Mouse (Mus musculus): ENCODE measurements around the gene Mrpl51.
A peak's percentile ranks its signal among the peaks of the same experiment; 100 is the strongest.

Mrpl51 gene

DNA sequence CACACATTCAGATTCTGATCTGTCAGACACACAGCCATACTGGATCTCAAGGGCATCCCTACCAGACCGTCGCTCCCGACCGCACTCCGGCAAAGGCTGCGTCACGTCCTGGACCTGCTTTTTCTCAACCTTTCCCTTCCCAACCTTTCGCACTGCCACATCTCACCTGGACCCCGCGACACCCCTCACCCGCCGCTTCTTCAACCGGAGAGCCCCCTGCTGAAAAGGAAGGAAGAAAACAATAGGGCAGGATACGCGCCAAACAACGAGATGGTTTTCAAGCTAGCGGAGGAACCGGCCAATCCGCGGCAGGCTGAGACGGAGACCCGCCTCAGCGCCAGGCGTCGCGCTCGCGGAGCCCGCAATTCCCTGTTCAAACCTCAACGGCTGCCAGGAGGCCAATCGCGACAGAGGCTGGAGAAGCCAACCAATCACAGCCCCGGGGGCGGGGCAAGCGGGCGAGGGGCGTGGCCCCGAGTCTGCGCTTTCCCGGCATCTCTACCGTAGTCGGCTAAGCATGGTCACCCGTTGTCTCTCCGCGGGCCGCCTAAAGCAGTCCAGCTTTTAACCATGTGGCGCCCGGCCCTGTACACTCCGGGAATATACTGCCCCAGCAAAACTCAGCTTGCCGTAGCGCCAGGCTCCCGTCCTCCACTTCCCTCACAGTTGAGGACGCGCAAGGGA lies at the start of gene Mrpl51, which contains the start of gene Ncapd2:
TSS of gene Mrpl51 (plus strand) at position 470 of the 684 bp plus-strand sequence.
TSS of gene Ncapd2 (minus strand) at position 370 of the 684 bp plus-strand sequence.
- DNase-seq (ENCODE audit: low spot score): peak; percentile 94

DNA sequence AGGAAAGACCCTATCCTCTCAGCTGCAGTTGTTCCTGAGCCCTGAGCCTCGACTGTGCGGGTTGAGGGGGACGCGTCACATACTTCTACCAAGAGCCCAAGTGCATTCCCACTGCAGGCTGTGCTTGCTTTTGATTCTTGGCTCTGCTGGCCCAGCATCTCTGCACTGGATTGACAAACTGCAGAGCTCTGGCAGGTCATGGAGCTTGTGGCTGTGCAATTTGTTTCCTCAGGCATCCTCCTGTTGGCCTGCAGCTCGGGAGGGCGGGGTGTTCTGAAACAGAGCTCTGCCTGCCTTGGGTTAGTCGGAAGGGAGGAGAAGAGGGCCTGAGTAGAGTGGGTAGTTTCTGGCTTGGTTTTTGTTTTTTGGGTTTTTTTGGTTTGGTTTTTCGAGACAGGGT lies 49.2 kb upstream of the Mrpl51 start:
- DNase-seq (ENCODE audit: low spot score): no peak

DNA sequence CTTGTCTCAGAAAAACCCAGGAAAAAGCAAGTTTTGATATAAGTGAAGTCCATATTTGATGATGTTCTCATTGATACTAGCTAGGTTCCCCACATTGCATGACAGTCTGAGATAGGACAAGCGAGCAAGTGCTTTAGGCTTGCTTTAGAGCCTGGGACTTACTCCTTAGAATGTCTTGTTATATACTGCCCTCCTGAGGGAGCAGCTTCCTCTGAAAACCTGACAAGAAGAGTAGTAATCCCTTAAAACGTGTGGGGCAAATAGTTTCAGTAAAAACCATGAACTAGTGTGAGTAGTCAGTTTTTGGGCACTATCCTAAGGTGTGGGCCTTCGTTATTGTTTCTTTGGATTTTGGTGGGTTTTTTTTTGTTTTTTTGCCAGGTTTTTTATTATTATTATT lies 48.5 kb upstream of the Mrpl51 start:
- no peak for DNase-seq (ENCODE audit: low spot score)

GRCm38 (mm10) chr6:125143904-125144303 lies 47.7 kb upstream of the Mrpl51 start:
- DNase-seq (ENCODE audit: low spot score): no peak

DNA sequence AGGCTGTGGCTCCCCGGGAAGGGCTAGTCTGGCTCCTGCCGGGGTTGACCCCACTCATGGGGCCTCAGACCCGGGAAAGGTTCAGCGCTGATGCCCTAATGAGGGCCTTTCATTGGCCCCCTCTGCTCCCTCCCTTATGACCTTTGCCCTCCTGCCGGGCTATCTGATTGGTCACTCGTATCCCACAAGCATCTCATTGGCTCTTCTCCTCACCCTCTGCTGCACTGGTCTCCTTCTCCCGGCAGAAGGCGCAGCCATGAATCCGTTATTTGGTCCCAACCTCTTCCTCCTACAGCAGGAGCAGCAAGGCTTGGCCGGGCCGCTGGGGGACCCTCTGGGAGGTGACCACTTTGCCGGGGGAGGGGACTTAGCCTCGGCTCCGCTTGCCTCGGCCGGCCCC lies 46.6 kb upstream of the Mrpl51 start, which contains the start of gene Iffo1:
TSS of gene Iffo1 (plus strand) at position 241 of the 400 bp plus-strand sequence.
- peak; percentile 84 for DNase-seq (ENCODE audit: low spot score)

DNA sequence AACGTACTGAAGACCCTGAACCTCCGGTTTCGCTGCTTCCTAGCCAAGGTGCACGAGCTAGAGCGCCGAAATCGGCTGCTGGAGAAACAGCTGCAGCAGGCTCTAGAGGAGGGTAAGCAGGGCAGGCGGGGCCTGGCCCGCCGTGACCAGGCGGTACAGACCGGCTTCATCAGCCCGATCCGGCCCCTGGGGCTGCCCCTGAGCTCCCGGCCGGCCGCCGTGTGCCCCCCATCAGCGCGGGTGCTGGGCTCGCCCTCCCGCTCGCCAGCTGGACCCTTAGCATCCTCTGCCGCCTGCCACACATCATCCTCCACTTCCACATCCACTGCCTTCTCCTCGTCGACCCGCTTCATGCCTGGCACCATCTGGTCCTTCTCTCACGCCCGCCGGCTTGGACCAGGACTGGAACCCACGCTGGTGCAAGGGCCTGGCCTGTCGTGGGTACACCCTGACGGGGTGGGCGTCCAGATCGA lies 46.1 kb upstream of the Mrpl51 start:
- no peak for DNase-seq (ENCODE audit: low spot score)

DNA sequence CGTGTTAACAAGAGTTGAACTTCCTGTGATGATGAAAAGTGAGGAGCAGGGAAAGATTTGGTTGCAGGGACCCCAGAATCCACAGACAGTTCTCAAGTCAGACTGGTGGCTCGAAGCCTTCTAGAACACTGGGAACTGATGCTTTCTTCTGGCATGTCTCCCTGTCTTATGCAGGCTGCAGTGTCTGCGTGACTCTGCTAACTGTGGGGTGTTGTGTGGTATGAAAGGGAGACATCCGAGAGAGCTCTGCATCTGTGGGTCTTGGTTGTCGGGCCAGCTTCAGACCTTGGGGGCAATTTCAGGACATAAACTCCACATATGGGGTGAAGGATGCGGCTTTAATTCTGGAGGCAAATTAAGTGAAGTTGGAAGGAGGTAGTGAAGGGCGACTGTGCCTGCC lies 45.5 kb upstream of the Mrpl51 start:
- DNase-seq (ENCODE audit: low spot score): no peak

- no peak for DNase-seq (ENCODE audit: low spot score)
These were observed 44.8 kb upstream of the Mrpl51 start for GRCm38 (mm10) chr6:125146797-125147196.

GRCm38 (mm10) chr6:125147329-125147728 lies 44.3 kb upstream of the Mrpl51 start:
- no peak for DNase-seq (ENCODE audit: low spot score)

GRCm38 (mm10) chr6:125148251-125148925 lies 43.2 kb upstream of the Mrpl51 start:
- DNase-seq (ENCODE audit: low spot score): peak; percentile 50

- no peak for DNase-seq (ENCODE audit: low spot score)
These were observed 42.6 kb upstream of the Mrpl51 start for GRCm38 (mm10) chr6:125148926-125149568.

- DNase-seq (ENCODE audit: low spot score): no peak
These were observed 42.0 kb upstream of the Mrpl51 start for GRCm38 (mm10) chr6:125149569-125149950.

DNA sequence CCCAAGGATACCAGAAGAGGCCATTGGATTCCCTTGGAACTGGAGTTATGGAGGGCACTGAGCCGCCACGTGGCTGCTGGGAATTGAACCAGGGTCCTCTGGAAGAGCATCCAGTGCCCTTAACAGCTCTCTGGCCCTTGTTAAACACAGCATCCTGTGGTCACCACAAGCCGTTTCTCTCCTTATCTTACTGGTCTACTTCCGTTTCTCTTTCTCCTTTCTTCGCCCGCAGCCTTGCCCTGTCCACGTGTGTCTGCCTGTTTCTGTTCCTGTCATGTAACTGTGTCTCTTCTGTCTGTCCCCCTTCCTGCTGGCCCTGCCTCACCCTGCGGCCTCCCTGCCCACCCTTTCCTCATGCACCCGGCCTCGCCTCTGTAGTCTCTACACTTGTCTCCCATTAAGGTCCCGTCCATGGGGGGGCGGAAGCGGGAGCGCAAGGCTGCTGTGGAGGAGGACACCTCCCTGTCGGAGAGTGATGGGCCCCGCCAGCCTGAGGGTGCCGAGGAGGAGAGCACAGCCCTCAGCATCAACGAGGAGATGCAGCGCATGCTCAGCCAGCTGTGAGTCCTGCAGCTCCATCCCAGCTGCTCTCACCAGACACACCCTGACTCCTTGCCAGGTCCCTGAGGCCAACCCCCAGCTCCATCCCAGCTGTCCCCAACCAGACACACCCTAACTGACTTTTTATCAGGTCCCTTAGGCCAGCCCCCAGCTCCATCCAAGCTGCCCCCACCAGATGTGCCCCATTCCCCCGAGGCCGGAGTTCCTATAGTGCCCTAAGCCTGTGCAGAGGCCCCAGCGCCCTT lies 39.2 kb upstream of the Mrpl51 start:
- DNase-seq (ENCODE audit: low spot score): no peak

- no peak for DNase-seq (ENCODE audit: low spot score)
These were observed 38.6 kb upstream of the Mrpl51 start for GRCm38 (mm10) chr6:125153018-125153389.

- DNase-seq (ENCODE audit: low spot score): no peak
These were observed 37.9 kb upstream of the Mrpl51 start for GRCm38 (mm10) chr6:125153682-125154081.

DNA sequence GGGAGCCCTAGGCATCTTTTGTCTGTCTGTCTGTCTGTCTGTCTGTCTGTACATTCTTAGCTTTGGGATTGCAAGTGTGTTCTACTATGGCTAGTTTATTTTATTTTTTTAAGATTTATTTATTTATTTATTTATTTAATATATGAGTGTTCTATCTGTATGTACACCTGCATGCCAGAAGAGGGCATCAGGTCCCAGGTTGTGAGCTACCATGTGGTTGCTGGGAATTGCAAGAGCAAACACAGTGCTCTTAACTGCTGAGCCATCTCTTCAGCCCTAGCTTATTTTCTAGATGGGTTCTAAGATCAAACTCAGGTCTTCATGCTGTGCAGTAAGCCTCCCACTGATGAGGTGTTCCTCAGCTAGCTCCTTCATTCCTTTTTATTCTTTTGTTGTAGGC lies 37.1 kb upstream of the Mrpl51 start:
- no peak for DNase-seq (ENCODE audit: low spot score)

- no peak for DNase-seq (ENCODE audit: low spot score)
These were observed 36.3 kb upstream of the Mrpl51 start for GRCm38 (mm10) chr6:125155262-125155661.

DNA sequence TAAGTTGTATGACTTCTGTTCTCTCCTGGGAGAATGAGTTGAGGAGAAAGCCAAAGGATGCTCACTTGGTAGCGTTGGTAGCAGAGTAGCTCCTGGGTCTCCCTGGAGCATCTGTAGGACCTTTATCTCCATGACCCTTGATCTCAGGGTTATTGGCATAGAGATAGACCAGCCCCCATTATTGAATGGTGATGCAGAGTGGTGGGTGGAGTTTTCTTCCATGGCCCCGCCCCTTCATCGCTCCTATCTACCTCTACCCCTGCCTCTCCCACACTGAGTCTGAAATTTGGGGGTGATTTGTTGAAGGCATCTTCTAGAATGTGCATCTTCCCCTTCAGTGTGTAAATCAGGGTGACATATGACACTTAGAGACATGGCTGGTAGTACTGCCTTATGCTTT lies 35.1 kb upstream of the Mrpl51 start:
- no peak for DNase-seq (ENCODE audit: low spot score)

GRCm38 (mm10) chr6:125156903-125157614 lies 34.5 kb upstream of the Mrpl51 start:
- no peak for DNase-seq (ENCODE audit: low spot score)

GRCm38 (mm10) chr6:125158944-125159492 lies 32.6 kb upstream of the Mrpl51 start:
- DNase-seq (ENCODE audit: low spot score): no peak
